9 mouse cellular contexts compared by ENCODE assay signal in the genomic region with DNA sequence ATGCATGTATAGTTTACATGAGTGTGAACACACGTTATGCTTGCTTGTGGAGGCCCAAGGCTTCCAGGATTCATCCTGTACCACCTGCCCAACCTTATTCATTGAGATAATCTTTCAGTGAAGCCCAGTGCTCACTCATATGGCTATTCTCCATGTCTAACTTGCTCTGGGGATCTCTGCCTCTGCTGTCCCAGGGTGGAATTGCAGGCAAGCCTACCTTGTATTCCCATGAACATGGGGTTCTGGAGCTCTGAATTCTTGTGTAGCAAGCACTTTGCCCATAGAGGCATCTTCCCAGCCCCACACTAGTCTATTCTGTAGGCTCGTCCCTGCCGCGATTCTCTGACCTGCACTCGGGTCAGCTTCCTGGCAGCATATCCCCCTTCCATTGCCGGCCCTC. TPM values are rescaled to one million over a fixed set of nuclear protein-coding genes. Genes with fewer than 3 reads are reported as not detected.
DNase-seq lines count a peak whose midpoint lies in the region; ATAC-seq lines count a peak whose summit lies in the region.
"Had no signal": no experiment of that assay in that cellular context is flagged by ENCODE, and none has a peak within 500 bp of the region (broad histone marks: within the 10 kb centered on the region; RNA-seq: fewer than 3 reads in every experiment).

No protein-coding gene starts in this region.

- ATAC-seq in frontal cortex, adult (ENCODE audit: low TSS enrichment) = peak; percentile 90
- no peak for ATAC-seq in erythroid progenitor cell, adult 5-6 weeks (replicated peaks; ENCODE audit: low FRiP score, poor library complexity, severe bottlenecking)

- no peak for DNase-seq in frontal cortex, postnatal 10 days (ENCODE audit: low spot score in 2 of 2)
- peak; percentile 27 for DNase-seq in layer of hippocampus, adult 11-12 months (ENCODE audit: low spot score)
- DNase-seq in layer of hippocampus, adult 9-10 months (ENCODE audit: low spot score) = no peak
- DNase-seq in right cerebral cortex, adult 2 months (ENCODE audit: low spot score in 2 of 2) = peak; percentile 37 to 53
- DNase-seq in right cerebral cortex, adult 18-20 months = no peak
- DNase-seq in lung, postnatal 36 days = peak; percentile 12

RNA-seq across cellular contexts. Expression of a gene that starts 5.7 kb away (rescaled TPM):
- total RNA-seq in erythroid progenitor cell, adult 5-6 weeks (2015; ENCODE audit: low replicate concordance) = not detected in 2 replicates
- not detected in 2 replicates for total RNA-seq in erythroid progenitor cell, adult 5-6 weeks (2017; ENCODE audit: low replicate concordance)

RNA-seq across cellular contexts. Expression of a gene that starts 9.8 kb away (rescaled TPM):
- not detected in 2 replicates for total RNA-seq in erythroid progenitor cell, adult 5-6 weeks (2015; ENCODE audit: low replicate concordance)
- total RNA-seq in erythroid progenitor cell, adult 5-6 weeks (2017; ENCODE audit: low replicate concordance) = not detected in 2 replicates
- total RNA-seq: megakaryocyte-erythroid progenitor cell, adult 5-6 weeks had no signal

Comparison
In these comparisons a context has a peak if more than half of its experiments do, and no peak if none do; other contexts are left out.
1. DNase-seq: peak in layer of hippocampus, adult 11-12 months (single experiment), right cerebral cortex, adult 2 months (2 of 2) and lung, postnatal 36 days (single experiment); none in frontal cortex, postnatal 10 days (0 of 2), layer of hippocampus, adult 9-10 months (single experiment) and right cerebral cortex, adult 18-20 months (single experiment).